Mouse (Mus musculus) testis, adult 10 weeks (tissue): ENCODE results near the gene Gch1. TPM values are rescaled to one million over a fixed set of nuclear protein-coding genes. Genes with fewer than 3 reads are reported as not detected.

Experiments
- polyA plus RNA-seq: library from polyadenylated mRNA; stranded (reverse); fragments of 350-450 nt; fragmentation: Illumina TruSeq; extraction: RNeasy Lipid Tissue Mini Kit (QIAGEN cat#74804); gene quantifications from one replicate; pipeline ENCODE4 v1.2.3, GENCODE M21; 2014; ENCODE audit warnings: low read depth, low replicate concordance

Gch1 gene
- 0.46 TPM for polyA plus RNA-seq

DNA sequence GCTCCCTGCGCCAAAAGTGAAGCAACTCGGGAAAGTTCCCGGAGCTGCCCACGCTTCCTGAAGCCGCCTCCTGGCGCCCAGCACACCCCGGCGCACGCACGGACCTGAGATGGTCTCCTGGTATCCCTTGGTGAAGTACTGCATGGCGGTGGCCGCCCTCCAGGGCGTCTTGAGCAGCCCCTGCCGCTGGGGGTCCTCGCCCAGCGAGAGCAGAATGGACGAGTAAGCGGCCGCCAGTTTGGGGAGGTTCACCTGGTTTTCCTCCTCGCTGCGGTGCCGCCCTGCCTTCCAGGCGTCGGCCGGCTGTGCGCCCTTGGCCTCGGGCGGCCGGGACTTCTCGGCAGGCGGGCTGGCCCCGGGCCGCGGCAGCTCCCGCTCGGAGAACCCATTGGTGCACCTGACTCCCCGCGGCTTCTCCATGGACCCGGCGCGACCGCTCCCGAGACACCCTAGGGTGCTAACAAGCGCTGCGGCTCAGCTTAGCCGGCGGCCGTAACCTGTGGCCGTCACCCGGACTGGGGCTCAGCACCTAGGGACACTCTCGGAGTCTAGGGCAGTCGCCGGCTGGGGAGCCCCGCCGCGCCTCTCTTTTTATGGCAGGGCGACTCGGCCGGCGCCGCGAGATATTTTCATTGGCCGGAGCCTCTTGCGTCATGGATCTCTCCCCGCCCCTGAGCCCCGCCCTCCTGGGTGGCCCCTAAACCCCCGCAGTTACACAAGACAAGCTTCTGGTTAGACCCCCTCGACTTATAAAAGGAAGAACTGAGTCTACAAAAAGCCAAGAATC, at the start of gene Gch1:
Gch1 (minus strand) TSS at position 566 of the 787 bp plus-strand sequence.

Other genes starting within 250 kb of the Gch1 start
- 27.1 TPM for gene Wdhd1, start 87.4 kb upstream of the Gch1 start, polyA plus RNA-seq
- 8.3 TPM for gene Socs4, start 87.5 kb upstream of the Gch1 start, polyA plus RNA-seq
- 22.1 TPM for gene Mapk1ip1l, start 108.9 kb upstream of the Gch1 start, polyA plus RNA-seq
- gene Lgals3, start 178.3 kb upstream of the Gch1 start, polyA plus RNA-seq, result 3.5 TPM
- 9.7 TPM for gene Dlgap5, start 229.0 kb upstream of the Gch1 start, polyA plus RNA-seq